Mouse (Mus musculus): ENCODE measurements at regions not wholly inside any gene's neighbourhood (a gene's known extent, or its start where the extent isn't known, plus 50 kb on each side); places are given as distances from the start of the nearest gene placed in this dataset.
A peak's percentile ranks its signal among the peaks of the same experiment; 100 is the strongest.

DNA sequence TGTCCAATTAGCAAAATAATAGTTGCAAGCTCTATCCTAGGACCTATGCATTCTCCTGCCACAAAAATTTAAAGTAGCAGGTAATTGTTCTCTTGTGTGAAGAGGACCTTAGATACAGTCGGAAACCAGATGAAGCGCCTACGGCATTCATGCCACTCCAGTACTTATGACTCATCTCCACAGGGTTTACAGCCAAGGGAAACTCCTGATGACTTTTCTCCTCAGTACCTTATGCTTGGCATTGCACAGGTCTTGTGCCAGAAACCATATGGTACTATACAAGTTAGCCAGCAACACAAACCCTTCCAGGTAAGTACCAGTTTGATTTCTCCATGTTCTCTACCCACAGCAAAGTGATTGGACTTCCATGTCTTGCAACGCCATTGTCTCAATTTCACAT is 606.3 kb upstream of the Dmac1 start:
- DNase-seq (ENCODE audit: low read depth, low spot score): no peak

DNA sequence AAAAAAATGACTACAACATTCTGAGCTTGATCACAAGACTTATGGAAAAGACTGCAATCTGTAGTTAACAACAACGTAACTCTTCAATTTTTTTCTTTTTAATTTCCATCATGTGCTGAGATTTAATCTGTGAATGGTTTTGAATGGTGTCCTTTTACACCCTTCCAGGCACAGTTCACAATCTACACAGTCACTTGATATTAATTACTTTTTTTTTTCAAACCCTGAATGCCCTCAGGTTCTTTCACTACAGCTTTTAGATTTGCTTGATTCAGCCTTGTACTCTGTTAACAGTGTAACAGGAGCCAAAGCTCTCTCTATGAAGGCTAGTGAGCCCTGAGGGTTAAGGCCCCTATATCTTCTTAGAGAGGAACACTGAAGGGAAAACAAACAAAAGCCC is 591.7 kb upstream of the Dmac1 start:
- no peak for DNase-seq (ENCODE audit: low read depth, low spot score)

DNA sequence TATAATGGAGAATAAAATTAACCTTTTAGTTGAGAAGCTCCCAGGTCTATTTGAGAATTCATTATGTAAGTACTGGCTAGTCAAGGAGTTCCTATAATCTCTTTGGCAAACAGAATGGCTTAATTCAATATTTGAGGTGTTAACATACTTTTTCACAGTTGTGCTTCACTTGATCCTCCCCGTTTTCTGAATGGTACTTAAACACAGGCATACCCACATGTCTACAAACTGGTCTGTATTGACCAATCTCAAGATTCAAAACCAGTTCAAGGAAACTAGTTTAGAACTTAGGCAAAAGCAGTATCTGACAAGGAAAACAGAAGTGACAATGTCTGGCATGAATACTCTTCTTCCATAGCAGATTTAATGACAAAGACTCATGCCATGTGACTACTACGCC is 583.0 kb upstream of the Dmac1 start:
- no peak for DNase-seq (ENCODE audit: low read depth, low spot score)

DNA sequence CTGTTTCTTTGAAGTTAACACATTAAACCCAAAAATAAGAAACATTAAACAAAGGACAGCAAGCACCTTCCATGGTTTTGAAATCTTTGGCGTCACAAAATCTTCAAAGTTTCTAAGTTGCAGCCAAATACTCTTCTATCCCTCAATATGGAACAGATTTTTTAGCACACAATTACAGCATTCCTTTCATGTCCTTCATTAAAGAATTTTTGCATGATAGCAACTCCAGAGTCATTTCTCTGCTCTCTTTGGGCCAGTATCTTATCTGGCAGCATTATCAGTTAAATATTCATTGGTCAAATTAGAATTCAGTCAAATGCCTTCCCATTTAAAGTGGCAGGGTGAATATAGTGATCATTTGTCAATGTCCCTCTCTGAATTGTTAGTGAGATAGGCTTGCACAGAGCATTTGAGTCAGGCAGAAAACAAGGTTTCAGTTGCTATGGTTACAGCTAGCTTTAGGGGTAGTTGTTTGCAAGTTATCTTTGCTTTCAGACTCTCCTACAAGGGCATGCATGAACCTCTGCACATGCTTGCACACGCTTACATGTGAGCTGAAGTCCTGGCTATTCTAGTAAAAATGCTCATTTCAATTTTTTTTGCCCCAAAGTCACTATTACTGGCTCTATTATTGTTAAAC is 579.8 kb upstream of the Dmac1 start:
- no peak for DNase-seq (ENCODE audit: low read depth, low spot score)

DNA sequence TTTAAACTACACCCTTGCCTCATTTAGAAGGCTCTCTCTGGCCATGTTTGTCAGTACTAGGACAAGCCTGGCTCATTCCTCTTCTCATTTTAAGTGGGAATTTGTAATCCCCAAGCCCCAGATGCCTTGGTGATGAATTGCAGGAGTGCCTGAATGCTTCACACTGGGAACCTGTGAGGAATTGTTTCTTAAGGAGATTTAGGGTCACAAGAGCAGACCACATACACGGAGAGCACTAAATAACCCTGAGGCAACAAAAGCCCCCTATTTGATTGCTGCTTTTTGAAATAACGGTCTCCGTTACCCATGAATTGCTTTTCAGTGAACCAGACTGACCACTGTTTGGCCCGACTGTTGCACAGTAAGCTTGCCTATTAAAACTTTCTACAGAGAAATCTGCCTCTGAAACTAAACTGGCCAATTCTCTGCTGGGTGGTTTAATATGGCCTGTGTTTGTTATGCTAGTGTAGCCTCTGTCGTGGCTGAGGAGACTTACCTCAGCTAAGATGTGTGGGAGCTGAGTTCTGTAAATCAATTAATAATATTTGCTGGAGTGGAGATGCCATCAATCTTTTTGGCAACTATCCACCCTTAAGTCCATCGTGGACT is 577.7 kb upstream of the Dmac1 start:
- DNase-seq (ENCODE audit: low read depth, low spot score): no peak

DNA sequence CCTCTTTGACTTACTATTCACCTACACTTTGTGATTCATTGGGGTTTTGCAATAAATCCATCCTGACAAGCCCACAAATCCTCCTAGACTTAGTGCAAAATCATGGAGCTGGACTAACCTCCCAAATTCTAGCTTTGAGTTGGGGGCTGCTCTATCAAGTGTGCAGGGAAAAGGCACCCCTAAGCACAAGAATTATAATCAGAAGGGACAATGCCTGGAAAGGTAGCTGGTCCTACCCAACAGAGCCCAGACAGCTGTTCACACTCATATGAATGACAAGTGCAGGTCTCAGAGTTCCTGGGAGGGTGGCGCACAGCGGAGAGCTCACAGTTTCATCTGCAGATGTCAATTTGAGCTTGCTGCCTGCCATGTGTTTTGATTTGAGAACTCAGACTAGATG is 572.2 kb upstream of the Dmac1 start:
- DNase-seq (ENCODE audit: low read depth, low spot score): no peak

DNA sequence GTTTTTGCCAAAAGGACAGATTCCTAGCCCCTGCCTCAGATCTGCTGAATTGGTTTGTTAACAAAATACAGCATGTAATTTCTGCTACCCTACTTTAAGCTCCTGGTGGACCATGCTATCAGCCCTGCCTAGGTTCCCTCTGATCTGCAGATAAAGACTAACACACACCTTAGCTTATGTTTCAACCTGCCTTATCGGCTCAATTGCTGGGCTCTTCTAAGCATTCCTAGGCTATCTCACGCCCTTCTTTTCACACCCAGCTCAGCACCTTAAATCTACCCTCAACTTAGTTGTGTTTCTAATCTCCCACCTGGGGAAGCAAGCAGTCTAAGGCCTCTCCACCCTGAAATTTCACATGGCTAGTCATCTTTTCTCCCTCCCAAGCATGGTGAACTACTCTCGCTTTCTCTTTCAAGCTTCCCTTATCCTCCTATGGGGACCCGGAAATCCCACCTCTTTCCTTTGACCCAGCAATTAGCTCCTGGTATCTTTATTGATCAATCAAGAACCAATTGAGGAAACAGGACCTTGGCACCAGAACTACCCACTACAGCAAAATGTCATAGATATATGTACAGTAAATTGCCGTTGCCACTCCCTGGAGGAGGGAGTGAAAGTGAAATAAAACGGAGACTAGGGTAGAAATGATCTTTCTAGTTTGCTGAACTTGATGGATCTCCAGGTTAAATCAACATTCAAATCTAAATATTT is 569.7 kb upstream of the Dmac1 start:
- DNase-seq (ENCODE audit: low read depth, low spot score): no peak

DNA sequence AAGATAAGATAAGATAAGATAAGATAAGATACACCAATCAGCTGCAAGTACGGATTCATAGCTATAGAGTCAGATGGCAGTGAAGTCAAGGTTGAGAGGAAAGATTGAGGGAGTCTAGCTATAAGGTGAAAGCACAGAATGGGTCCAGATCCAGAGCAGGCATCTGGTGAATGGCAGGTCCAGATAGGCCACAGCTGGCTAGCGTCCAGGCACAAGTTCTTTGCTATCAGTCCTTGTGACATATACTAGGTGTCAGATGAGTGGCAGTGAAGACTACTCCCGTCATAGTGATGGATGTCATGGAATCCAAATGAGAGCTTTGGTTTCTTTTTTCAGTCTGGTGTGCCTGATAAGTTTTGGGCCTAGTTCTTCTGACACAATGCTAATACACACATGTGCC is 566.9 kb upstream of the Dmac1 start:
- no peak for DNase-seq (ENCODE audit: low read depth, low spot score)

DNA sequence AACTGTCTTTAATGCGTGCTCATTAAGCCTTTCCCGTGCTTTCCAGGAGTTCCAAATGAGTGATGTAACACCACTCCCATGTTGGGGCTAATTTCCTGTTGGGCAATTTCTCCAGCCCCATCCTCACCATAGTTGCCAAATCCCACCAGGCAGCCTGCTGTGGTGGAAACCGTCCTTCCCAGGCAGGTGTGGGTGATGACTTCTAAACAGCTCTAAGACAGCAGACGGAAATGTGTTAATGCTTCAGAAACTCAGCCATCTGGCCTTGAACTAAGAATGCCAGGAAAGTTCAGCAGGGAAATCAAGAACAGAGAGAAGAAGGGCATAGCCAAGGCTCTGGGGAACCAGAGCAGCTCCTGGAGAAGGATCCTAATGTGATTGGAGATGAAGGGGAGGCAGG is 560.5 kb upstream of the Dmac1 start:
- DNase-seq (ENCODE audit: low read depth, low spot score): no peak

DNA sequence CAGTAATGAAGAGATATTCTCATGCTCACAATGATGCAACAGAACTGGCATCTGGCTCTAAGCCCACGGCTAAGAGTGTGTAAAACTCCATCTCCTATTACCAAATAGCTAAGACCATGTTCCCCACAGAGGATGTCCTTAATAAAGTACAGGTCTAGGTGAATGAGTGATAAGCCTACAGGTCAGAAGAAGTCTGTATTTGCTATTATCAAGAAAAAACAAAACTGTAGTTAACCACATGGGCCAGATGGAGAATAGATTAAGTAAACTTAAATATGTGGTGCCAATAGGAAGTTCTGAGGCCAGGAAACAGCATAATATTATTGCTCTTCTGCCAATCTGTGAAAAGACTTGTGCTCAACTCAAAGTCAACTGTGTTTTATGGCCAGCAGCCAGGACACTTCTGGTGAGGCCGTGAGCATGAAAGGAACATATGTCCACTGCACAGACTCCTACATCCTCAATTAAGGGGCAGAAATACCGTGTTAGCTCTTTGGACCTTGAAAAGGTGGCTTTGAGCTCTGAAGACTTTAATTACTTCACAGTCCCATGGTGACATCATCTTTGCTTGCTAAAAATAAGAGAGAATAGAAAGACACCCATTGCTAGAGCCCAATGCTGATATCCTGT is 549.1 kb upstream of the Dmac1 start:
- no peak for DNase-seq (ENCODE audit: low read depth, low spot score)

DNA sequence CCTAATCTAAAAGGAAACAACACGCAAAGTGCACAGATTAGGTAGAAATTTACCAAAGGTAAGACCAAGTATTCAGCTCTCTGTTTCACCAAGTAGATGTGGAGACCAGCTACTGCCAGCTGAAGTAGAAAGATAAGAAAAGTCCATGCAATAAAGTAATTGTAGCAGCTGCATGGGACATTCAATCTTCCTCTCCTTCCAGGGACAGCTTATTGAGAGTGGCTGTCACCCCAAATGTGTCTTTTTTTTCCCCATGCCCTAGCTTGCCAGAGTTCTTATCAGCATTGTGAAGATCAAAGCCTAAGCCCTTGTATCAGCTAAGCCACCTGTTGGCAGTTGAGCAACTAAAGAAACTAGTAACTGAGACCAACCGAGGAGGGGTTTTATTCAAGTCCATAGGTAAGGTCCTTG is 541.1 kb upstream of the Dmac1 start:
- no peak for DNase-seq (ENCODE audit: low read depth, low spot score)

DNA sequence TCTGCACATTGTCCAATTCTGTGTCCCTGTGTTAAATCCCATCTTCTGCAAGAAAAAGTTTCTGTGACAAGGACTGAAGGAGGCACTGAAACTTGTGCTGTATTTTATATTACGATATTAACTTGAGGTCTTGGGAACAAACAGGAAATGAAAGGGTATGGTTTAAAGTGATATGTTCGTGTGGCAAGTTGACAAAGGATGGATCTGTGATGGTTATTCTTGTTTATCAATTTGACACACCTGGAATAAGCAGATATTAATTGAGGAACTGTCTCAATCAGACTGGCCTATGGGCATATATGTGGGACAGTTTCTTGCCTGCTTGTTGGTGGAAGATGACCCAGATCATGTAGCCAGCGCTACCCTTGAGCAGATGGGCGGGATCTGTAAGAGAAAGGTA is 537.9 kb upstream of the Dmac1 start:
- DNase-seq (ENCODE audit: low read depth, low spot score): no peak

DNA sequence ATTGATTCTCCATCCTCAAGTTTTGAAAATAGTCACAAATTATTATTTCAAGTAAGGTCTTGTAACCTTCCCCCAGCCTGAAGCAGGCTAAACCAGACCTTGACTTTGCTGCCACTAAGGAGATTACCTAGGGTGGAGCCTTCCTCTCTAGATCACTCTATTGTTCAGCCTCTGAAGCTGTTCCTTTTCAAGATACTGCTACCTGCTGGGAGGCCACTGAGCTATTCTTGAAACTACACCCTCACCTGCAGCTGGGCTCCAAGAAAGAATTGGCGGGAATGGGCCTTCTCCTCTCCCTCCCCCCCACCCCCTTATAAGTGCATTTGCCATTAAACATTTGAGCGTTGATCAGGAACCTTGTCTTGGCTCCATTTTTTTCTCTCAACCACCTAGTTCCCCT is 534.2 kb upstream of the Dmac1 start:
- DNase-seq (ENCODE audit: low read depth, low spot score): no peak

DNA sequence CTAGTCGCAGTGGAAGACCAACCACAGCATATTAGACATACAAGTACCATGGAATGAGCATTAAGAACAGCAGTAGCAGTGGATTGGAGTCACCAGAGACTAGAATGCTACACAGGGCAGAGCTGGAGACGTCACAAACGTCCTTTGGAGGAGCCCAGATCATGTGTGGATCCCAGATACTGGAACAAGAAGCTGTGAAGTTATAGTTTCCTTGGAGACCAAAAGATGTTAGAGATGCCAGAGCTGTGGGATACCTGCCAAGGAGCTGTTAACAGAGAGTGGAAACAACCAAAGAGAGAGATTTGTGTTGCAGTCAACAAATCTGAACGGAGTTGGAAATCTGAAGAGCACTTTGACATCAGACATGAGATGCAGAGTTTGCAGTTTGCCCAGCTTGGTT is 523.8 kb upstream of the Dmac1 start:
- DNase-seq (ENCODE audit: low read depth, low spot score): peak; percentile 12

DNA sequence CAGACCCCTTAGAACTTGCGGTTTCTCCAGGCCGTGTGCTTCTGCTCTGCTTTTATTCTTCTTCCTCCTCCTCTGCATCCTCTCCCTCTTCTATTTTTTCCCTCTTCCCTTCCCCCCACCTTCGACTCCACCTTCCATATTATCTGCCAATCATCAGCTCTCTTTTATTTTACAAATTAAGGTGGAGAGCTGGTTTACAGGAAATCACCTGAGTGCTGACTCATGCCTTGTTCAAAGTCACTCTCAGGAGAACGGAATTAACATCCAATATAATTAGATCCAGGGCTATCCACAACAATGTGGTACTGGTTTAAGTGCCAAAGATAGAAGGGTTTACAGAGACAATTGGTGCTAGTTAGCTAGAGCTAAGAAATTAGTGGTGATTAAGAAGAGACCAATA is 523.1 kb upstream of the Dmac1 start:
- DNase-seq (ENCODE audit: low read depth, low spot score): no peak

DNA sequence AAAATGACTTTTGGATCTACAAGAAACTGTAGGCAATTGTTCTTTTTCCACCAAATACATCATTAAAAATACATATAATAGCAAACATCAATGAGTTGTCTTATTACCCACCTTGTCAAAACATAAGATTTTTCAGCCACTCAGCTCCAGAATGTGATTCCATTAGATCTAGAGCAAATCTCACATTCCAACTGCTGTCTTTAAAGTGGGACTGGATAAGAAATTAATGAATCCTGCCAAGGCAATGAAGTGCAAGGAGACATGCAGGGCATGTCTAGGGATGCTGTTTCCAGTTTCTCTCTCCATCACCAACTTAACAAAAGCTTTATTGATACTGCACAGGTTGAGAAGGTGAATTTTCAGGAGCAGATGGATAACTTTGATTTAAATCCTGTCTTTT is 513.7 kb upstream of the Dmac1 start:
- no peak for DNase-seq (ENCODE audit: low read depth, low spot score)

DNA sequence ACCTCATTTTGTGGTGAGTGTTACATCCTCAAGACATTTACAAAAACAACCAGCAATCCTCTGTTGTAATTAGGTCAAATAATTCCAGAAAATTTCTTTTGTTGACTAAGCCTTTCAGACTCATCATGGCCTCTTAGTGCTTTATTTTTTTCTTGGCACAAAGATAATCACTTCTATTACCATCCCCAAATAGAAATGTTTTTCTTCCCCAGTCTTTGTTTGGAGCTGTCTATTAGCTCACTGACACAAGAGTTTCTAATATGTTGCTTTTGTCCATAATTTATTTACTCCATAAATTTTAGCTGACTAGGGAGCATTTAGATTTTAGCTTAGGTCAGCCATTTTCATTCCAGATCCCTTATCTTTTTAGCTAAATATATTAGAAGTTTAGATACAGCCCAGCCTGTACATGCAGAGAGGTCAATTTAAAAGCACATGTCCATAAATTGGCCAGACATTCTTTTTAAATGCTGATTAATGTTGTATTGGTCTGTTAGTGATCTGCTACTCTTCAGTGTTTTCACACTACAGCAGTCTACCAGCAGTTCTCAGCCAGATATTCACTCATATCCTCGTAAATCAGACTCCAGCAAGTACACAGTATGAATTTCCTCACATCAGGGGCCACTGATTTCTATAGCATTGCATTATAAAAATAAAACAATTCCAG is 513.0 kb upstream of the Dmac1 start:
- DNase-seq (ENCODE audit: low read depth, low spot score): no peak

DNA sequence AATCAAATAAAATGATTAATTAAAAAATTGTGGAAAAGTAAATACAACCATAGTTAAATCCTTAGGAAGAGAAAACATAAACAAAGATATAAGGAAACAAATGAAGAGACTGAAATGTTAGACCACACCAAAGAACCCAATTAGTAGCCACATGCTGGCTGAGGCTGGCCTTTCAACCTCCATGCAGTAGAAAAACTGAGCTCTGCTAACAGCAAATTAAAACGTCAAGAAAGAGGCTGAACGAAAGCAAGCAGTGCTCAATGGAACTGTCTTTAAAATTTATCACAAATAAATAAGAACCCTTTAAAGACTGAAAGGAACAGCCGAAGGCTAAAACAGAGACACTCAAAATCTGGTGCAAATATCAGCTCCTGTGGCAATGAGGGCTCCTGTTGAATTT is 509.3 kb upstream of the Dmac1 start:
- DNase-seq (ENCODE audit: low read depth, low spot score): no peak

DNA sequence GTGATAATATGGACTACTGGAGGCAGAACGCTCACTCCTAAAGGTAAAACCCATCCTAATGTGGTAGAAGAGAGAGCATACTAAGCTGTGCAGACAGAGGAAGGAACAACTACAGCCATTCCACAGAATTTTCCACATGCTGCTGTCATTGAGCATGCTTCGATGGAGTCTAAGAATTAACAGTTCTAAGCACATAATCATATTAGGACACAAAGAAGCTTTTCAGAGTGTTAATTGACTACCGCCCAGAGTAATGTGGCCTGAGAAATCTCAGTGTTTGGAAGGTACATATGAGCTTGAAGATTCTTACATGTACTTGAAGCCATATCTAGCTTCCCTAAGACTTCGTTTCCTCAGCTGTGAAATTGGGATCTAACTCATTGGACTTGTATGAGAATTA is 508.3 kb upstream of the Dmac1 start:
- DNase-seq (ENCODE audit: low read depth, low spot score): no peak

DNA sequence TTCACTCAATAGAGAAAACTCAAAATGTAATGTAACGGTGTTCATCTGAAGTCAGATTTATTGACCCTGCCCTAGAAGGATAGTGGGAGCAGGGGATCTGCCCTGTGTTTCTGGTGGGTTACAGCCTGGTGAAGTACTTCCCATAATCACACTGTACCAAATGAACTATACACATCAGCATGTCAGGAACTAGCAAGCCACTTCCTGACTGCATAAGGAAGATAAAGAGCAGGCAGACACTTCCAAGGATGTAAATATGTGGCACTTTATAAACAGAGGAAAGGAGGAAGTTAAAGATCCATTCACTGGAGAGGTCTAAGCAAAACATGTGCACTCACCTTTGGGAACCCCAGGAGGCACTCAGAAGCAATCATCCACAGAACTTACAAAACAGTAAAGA is 501.4 kb upstream of the Dmac1 start:
- no peak for DNase-seq (ENCODE audit: low read depth, low spot score)

DNA sequence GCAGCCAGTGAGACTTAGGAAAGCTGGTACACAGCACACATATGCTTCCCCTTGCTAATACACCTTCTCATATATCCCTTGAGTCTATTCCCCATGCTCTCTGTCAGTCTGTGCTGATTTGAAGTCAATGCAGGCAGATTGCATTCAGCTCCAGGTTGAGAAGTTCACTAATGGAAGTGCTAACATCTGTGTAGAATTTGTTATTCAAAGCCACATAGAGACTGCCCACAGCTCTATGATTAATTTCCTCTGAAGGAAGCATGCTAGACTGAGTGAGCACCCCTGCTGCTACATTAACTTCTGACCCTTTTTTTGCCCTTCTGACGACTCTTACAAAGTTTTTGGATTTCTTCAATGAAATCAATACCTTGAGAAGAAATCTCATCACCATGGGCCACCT is 486.0 kb upstream of the Dmac1 start:
- no peak for DNase-seq (ENCODE audit: low read depth, low spot score)

DNA sequence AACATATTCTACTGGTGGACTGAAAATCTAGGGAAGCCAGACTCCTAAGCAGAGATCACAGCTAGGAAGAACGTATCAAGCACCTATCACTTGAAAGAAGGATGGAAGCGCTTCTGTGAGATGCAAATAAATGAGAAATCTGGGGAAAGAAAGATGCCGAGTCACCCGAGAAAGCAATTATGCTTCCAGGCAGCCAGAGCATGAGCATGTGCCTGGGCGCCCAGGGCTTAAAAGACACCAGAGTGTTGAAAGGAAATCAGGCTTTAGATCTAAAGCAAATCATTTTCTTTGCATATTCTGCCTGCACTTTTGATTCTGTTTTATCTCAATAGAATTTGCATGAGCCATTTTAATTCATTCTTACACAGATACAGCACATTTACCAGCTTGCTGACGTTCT is 466.5 kb upstream of the Dmac1 start:
- DNase-seq (ENCODE audit: low read depth, low spot score): peak; percentile 9

All from telencephalon, adult 2 months (tissue).